Mouse (Mus musculus) kidney, embryonic 16.5 days (tissue): ENCODE data around the gene Olfr699. TPM values are rescaled to one million over a fixed set of nuclear protein-coding genes. Genes with fewer than 3 reads are reported as not detected.

Source experiments
- ATAC-seq: fragments of 200-750 bp; cut with Nextera tagmentation; 2 replicates; pipeline ENCODE4 v1.8.0; 2017; ENCODE audit warnings: moderate TSS enrichment; ENCODE audit not compliant: low FRiP score, low TSS enrichment
- H3K27ac ChIP-seq: fragments of 300-500 bp; sonication (generic); 2 replicates; pipeline ENCODE4 v1.5.1; 2014; ENCODE audit warnings: low read length
- H3K27me3 ChIP-seq: fragments of 300-500 bp; sonication (generic); 2 replicates; pipeline ENCODE4 v1.6.1; 2014; ENCODE audit warnings: low read length, control low read depth, mixed read lengths; ENCODE audit not compliant: insufficient read depth
- H3K36me3 ChIP-seq: fragments of 300-500 bp; sonication (generic); 2 replicates; pipeline ENCODE4 v1.6.1; 2014; ENCODE audit warnings: low read length, control low read depth, mixed read lengths; ENCODE audit not compliant: insufficient read depth
- H3K4me1 ChIP-seq: fragments of 300-500 bp; sonication (generic); 2 replicates; pipeline ENCODE4 v1.6.1; 2014; ENCODE audit warnings: low read length, control low read depth, mixed read lengths; ENCODE audit not compliant: insufficient read depth
- H3K4me2 ChIP-seq: fragments of 300-500 bp; sonication (generic); replicated peaks from 2 replicates; pipeline ENCODE4 v1.6.1; 2014; ENCODE audit warnings: low read depth, low read length
- H3K4me3 ChIP-seq: fragments of 300-500 bp; sonication (generic); 2 replicates; pipeline ENCODE4 v1.5.1; 2014; ENCODE audit warnings: mild to moderate bottlenecking, low read length
- H3K9ac ChIP-seq: fragments of 300-500 bp; sonication (generic); replicated peaks from 2 replicates; pipeline ENCODE4 v1.6.1; 2014; ENCODE audit warnings: low read length
- H3K9me3 ChIP-seq: fragments of 300-500 bp; sonication (generic); 2 replicates; pipeline ENCODE4 v1.6.1; 2016; ENCODE audit warnings: low read length, control low read depth
- WGBS: fragments of 180-500 bp; shearing (Covaris S2); extraction: QIAGEN DNeasy Blood & Tissue Kit; methylation state at CpG from one replicate; pipeline ENCODE4 v1.1.7; 2014; 5-methylcytosine and 5-hydroxymethylcytosine counted together
- polyA plus RNA-seq: library from polyadenylated mRNA; unstranded; fragments of >200 nt; fragmentation: Nextera tagmentation; extraction: Ambion mirVana; gene quantifications from 2 replicates; pipeline ENCODE4 v1.2.1, GENCODE M21; 2015

Olfr699 gene
- polyA plus RNA-seq, 1 experiment from 2014 or later, result not detected

DNA sequence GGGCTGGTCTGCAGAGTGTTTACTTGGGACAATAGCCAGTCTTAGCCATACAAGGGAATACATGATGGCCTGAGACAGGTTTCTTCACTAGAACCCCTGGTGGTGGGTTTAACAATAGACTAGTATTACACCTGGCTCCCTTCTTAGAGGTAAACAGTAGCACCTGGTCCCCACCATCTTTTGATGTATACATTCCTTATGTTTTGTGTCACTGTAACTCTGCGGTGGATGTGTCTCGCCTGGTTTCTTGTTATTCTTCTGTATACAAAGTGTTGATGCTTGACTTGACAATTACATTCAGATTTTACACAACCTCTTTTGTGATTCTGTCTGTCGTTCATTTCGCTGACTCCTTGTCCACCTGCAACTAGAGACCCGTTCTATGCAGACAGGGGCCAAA, 47.2 kb downstream of the Olfr699 start:
- 93% methylated on average over 5 of the region's 5 CpGs for WGBS
- H3K4me2 ChIP-seq, result no peak overlapping the region
- no peak overlapping the region for H3K27ac ChIP-seq
- H3K27me3 ChIP-seq, result no peaks in the 10 kb centered on the region
- H3K4me1 ChIP-seq, result no peaks in the 10 kb centered on the region
- no peak overlapping the region for H3K9ac ChIP-seq
- ATAC-seq, result no peak
- no peaks in the 10 kb centered on the region for H3K9me3 ChIP-seq
- no peaks in the 10 kb centered on the region for H3K36me3 ChIP-seq
- no peak overlapping the region for H3K4me3 ChIP-seq

DNA sequence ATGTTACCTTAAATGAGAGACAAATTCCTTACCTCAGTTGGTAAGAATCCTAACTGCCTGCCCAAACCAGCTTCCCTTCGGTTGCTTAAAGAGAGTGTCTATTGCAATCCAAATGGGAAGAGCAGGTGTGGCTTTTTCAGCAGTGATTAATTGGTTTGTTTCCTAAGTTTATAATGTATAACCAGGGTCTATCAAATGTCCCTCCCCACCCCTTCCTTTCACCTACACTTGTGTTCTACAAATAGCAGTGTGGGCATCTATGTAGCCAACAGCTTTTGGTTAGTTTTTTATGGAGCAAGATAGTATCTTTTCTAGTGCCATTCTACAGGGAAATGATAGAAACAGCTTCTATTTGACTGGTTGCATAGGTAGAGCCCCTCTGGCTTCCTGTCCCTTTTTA, 50.7 kb downstream of the Olfr699 start, which contains the start of gene Olfr697:
TSS of gene Olfr697 (minus strand) at position 101 of the 400 bp plus-strand sequence.
- no peak for ATAC-seq
- Histone ChIP-seq H3K4me1 (no peaks in the 10 kb centered on the region), H3K4me3 (no peak within 1 kb of the TSS), H3K9ac (no peak within 1 kb of the TSS), H3K36me3 (no peaks in the 10 kb centered on the region), H3K27me3 (no peaks in the 10 kb centered on the region), H3K4me2 (no peak within 1 kb of the TSS), H3K27ac (no peak within 1 kb of the TSS), H3K9me3 (no peaks in the 10 kb centered on the region)
- 82% methylated on average over 1 of the region's 1 CpGs for WGBS

Other genes with a start within 250 kb of the Olfr699 start
- not detected in 2 replicates for gene Olfr693, start 112.6 kb downstream of the Olfr699 start, polyA plus RNA-seq
- not detected in 2 replicates for gene Olfr694, start 101.4 kb downstream of the Olfr699 start, polyA plus RNA-seq
- not detected in 2 replicates for gene Olfr695, start 76.8 kb downstream of the Olfr699 start, polyA plus RNA-seq
- not detected in 2 replicates for gene Olfr697, start 50.8 kb downstream of the Olfr699 start, polyA plus RNA-seq
- gene Olfr698, start 37.8 kb downstream of the Olfr699 start, polyA plus RNA-seq, result not detected in 2 replicates
- not detected in 2 replicates for gene Olfr700, start 15.6 kb upstream of the Olfr699 start, polyA plus RNA-seq
- gene Olfr701, start 20.9 kb upstream of the Olfr699 start, polyA plus RNA-seq, result not detected in 2 replicates
- gene Olfr702, start 40.7 kb upstream of the Olfr699 start, polyA plus RNA-seq, result not detected in 2 replicates
- gene Olfr703, start 50.2 kb upstream of the Olfr699 start, polyA plus RNA-seq, result not detected in 2 replicates
- not detected in 2 replicates for gene Olfr704, start 70.0 kb upstream of the Olfr699 start, polyA plus RNA-seq
- gene Olfr705, start 83.7 kb upstream of the Olfr699 start, polyA plus RNA-seq, result not detected in 2 replicates
- gene Olfr706, start 95.0 kb upstream of the Olfr699 start, polyA plus RNA-seq, result not detected in 2 replicates
- gene Olfr707, start 108.0 kb upstream of the Olfr699 start, polyA plus RNA-seq, result not detected in 2 replicates
- gene Olfr1532-ps1, start 114.8 kb upstream of the Olfr699 start, polyA plus RNA-seq, result not detected in 2 replicates
- gene Olfr709-ps1, start 139.0 kb upstream of the Olfr699 start, polyA plus RNA-seq, result not detected in 2 replicates
- gene Olfr710, start 155.1 kb upstream of the Olfr699 start, polyA plus RNA-seq, result not detected in 2 replicates
- not detected in 2 replicates for gene Olfr6, start 170.7 kb upstream of the Olfr699 start, polyA plus RNA-seq
- gene Olfr711, start 182.3 kb upstream of the Olfr699 start, polyA plus RNA-seq, result not detected in 2 replicates
- not detected in 2 replicates for gene Olfr2, start 212.9 kb upstream of the Olfr699 start, polyA plus RNA-seq
- gene Olfr713, start 238.0 kb upstream of the Olfr699 start, polyA plus RNA-seq, result not detected in 2 replicates